Mouse (Mus musculus): ENCODE data around the gene Cacna1g. TPM values are rescaled to one million over a fixed set of nuclear protein-coding genes. Genes with fewer than 3 reads are reported as not detected.

Gene Cacna1g
- total and polyA plus RNA-seq, 3 experiments: 1.7 to 3.7 (median 2.4) TPM

DNA sequence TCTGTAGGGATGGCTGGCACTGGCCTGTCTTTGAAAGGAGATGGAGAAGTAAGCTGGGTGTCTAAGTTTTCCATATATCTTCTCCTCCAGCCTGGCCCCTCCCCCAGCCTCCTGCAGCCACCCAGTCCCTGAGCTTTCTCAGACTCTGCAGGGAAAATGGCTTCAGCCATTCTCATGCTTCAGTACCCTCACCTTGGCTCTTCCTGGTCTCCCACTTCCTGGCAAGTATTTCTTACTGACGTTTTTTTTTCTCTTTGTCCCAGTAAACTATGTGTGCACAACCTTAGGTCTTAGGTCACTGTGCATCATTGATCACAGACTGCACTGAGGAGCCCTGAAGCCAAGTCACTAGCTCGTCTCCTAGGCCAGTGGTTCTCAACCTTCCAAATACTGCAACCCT is 94.9 kb downstream of the Cacna1g start:
- H3K4me2 ChIP-seq (ENCODE audit: insufficient read depth, low read depth, poor library complexity, severe bottlenecking): no peak overlapping the region
- H3K4me1 ChIP-seq (ENCODE audit: control insufficient read depth in 1 of 2, insufficient read depth in 2 of 2): peaks cover 4 to 35% of the 10 kb centered on the region in 2 experiments; a peak in 3 of 4 replicates
- dilution Hi-C loops (cut with MboI; ENCODE audit: extremely low pct_ligation_motif_present, extremely low pct_unique_long_range_greater_than_20kb, low sequenced_read_pairs) (no loop called here), in situ Hi-C loops (cut with MboI; ENCODE audit: low pct_ligation_motif_present, low pct_unique_long_range_greater_than_20kb, low sequenced_read_pairs) (no loop called here)
- no peak for DNase-seq (ENCODE audit: extremely low read depth)
- no peaks in the 10 kb centered on the region for H3K9me3 ChIP-seq (replicated peaks; ENCODE audit: low read length)
- H3K9ac ChIP-seq (ENCODE audit: insufficient read depth, low read depth): no peak overlapping the region
- no peaks in the 10 kb centered on the region for H3K36me3 ChIP-seq (replicated peaks in 1 of 2; ENCODE audit: control insufficient read depth in 1 of 2, insufficient read depth in 1 of 2, low read length in 1 of 2)
- H3K27ac ChIP-seq (ENCODE audit: insufficient read depth, low read depth): no peak overlapping the region
- H3K79me2 ChIP-seq (replicated peaks; ENCODE audit: control insufficient read depth, extremely low read depth, insufficient read depth, poor library complexity, severe bottlenecking): no peaks in the 10 kb centered on the region
- H3K4me3 ChIP-seq (replicated peaks in 1 of 3; ENCODE audit: low read depth in 2 of 3, low read length in 2 of 3, poor library complexity in 1 of 3): no peak overlapping the region
- TF ChIP-seq IRF4 (IDR thresholded peaks at IDR 0.05; ENCODE audit: low read depth, low read length): no peak
- TF ChIP-seq MAFK (IDR thresholded peaks at IDR 0.05; ENCODE audit: insufficient replicate concordance, low read length): no peak
- no peak for TF ChIP-seq SIN3A (IDR thresholded peaks at IDR 0.05; ENCODE audit: low read length)
- TF ChIP-seq ZKSCAN1 (IDR thresholded peaks at IDR 0.05; ENCODE audit: borderline replicate concordance, low read depth, low read length): no peak
- no peak for TF ChIP-seq RAD21 (IDR thresholded peaks at IDR 0.05; ENCODE audit: low read depth, low read length)
- no peak for TF ChIP-seq MAX (IDR thresholded peaks at IDR 0.05; ENCODE audit: low read length)
- no peak for TF ChIP-seq EP300 (IDR thresholded peaks at IDR 0.05; ENCODE audit: low read length)
- no peak for TF ChIP-seq ELF1 (IDR thresholded peaks at IDR 0.05; ENCODE audit: low read depth, low read length)
- TF ChIP-seq CHD2 (IDR thresholded peaks at IDR 0.05; ENCODE audit: low read length): no peak
- TF ChIP-seq RCOR1 (conservative IDR thresholded peaks at IDR 0.05; ENCODE audit: low read depth, low read length): no peak
- no peak for TF ChIP-seq ETS1 (conservative IDR thresholded peaks at IDR 0.05; ENCODE audit: low read depth, low read length)
- TF ChIP-seq UBTF (IDR thresholded peaks at IDR 0.05; ENCODE audit: low read depth, low read length): no peak
- no peak for TF ChIP-seq KAT2A (IDR thresholded peaks at IDR 0.05; ENCODE audit: insufficient replicate concordance, low read length)
- no peak for TF ChIP-seq JUND (conservative IDR thresholded peaks at IDR 0.05; ENCODE audit: low read depth, low read length)
- TF ChIP-seq JUN (IDR thresholded peaks at IDR 0.05; ENCODE audit: insufficient read depth, low read depth, low read length): no peak
- TF ChIP-seq GABPA (IDR thresholded peaks at IDR 0.05; ENCODE audit: insufficient replicate concordance, low read depth, low read length): no peak
- no peak for TF ChIP-seq CTCF (conservative IDR thresholded peaks at IDR 0.05 in 1 of 2, IDR thresholded peaks at IDR 0.05 in 1 of 2; ENCODE audit: low read depth in 2 of 2, low read length in 2 of 2)
- no peak for TF ChIP-seq MXI1 (IDR thresholded peaks at IDR 0.05; ENCODE audit: low read depth, low read length)
- no peak for TF ChIP-seq USF1 (IDR thresholded peaks at IDR 0.05; ENCODE audit: low read depth, low read length)
- TF ChIP-seq ZNF384 (IDR thresholded peaks at IDR 0.05; ENCODE audit: low read depth, low read length): no peak
- H3K27me3 ChIP-seq (replicated peaks): no peaks in the 10 kb centered on the region

DNA sequence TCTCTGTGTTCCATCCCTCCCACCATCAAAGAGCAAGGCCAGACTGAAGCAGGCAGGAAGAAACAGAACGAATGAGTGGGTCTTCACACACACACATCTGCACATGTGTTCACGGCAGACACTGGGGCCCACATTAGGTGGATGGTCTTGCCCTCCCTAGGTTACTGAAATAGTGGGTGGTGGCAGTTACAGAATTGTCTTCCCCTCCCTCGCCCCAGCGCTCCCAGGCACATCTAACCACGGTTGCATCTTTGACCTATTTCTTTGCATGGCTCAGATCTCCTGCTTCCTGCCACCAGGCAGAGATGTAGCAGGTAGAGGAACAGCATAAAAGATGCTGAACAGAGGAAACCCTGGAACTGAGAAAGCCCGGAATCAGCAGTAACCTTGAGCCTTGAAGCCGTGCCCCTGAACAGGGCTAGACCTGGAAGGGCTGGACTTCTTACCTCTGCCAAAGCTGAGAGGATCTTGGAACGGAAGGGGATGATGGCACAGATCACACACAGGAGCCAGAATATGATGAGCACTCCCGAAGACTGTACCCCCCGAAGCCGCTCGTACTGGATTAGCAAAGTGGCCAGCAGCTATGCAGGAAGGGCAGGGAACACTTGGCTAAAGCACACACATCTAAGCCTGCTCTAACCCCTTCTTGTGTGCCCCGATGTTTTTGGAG is 99.6 kb downstream of the Cacna1g start:
- Histone ChIP-seq H3K4me1 (ENCODE audit: control insufficient read depth in 1 of 2, insufficient read depth in 2 of 2) (peaks cover 14 to 56% of the 10 kb centered on the region in 2 experiments), H3K9me3 (replicated peaks; ENCODE audit: low read length) (no peaks in the 10 kb centered on the region), H3K79me2 (replicated peaks; ENCODE audit: control insufficient read depth, extremely low read depth, insufficient read depth, poor library complexity, severe bottlenecking) (no peaks in the 10 kb centered on the region), H3K36me3 (replicated peaks in 1 of 2; ENCODE audit: control insufficient read depth in 1 of 2, insufficient read depth in 1 of 2, low read length in 1 of 2) (no peaks in the 10 kb centered on the region), H3K4me2 (ENCODE audit: insufficient read depth, low read depth, poor library complexity, severe bottlenecking) (no peak overlapping the region), H3K27ac (ENCODE audit: insufficient read depth, low read depth) (no peak overlapping the region), H3K4me3 (replicated peaks in 1 of 3; ENCODE audit: low read depth in 2 of 3, low read length in 2 of 3, poor library complexity in 1 of 3) (no peak overlapping the region), H3K27me3 (replicated peaks) (no peaks in the 10 kb centered on the region), H3K9ac (ENCODE audit: insufficient read depth, low read depth) (no peak overlapping the region)
- dilution Hi-C loops (cut with MboI; ENCODE audit: extremely low pct_ligation_motif_present, extremely low pct_unique_long_range_greater_than_20kb, low sequenced_read_pairs): no loop called here
- in situ Hi-C loops (cut with MboI; ENCODE audit: low pct_ligation_motif_present, low pct_unique_long_range_greater_than_20kb, low sequenced_read_pairs): no loop called here
- no peak for DNase-seq (ENCODE audit: extremely low read depth)
- no peak for TF ChIP-seq ZKSCAN1 (IDR thresholded peaks at IDR 0.05; ENCODE audit: borderline replicate concordance, low read depth, low read length)
- no peak for TF ChIP-seq UBTF (IDR thresholded peaks at IDR 0.05; ENCODE audit: low read depth, low read length)
- no peak for TF ChIP-seq EP300 (IDR thresholded peaks at IDR 0.05; ENCODE audit: low read length)
- no peak for TF ChIP-seq HCFC1 (IDR thresholded peaks at IDR 0.05; ENCODE audit: low read depth, low read length)
- TF ChIP-seq ELF1 (IDR thresholded peaks at IDR 0.05; ENCODE audit: low read depth, low read length): no peak
- no peak for TF ChIP-seq MXI1 (IDR thresholded peaks at IDR 0.05; ENCODE audit: low read depth, low read length)
- TF ChIP-seq USF1 (IDR thresholded peaks at IDR 0.05; ENCODE audit: low read depth, low read length): no peak
- TF ChIP-seq TBP (conservative IDR thresholded peaks at IDR 0.05; ENCODE audit: low read depth, low read length): no peak
- no peak for TF ChIP-seq ZNF384 (IDR thresholded peaks at IDR 0.05; ENCODE audit: low read depth, low read length)
- TF ChIP-seq KAT2A (IDR thresholded peaks at IDR 0.05; ENCODE audit: insufficient replicate concordance, low read length): no peak
- no peak for TF ChIP-seq JUN (IDR thresholded peaks at IDR 0.05; ENCODE audit: insufficient read depth, low read depth, low read length)
- no peak for TF ChIP-seq ETS1 (conservative IDR thresholded peaks at IDR 0.05; ENCODE audit: low read depth, low read length)
- no peak for TF ChIP-seq MAX (IDR thresholded peaks at IDR 0.05; ENCODE audit: low read length)
- TF ChIP-seq ZC3H11A (IDR thresholded peaks at IDR 0.05; ENCODE audit: low read depth, low read length): no peak
- TF ChIP-seq NRF1 (IDR thresholded peaks at IDR 0.05; ENCODE audit: low read depth, low read length): no peak
